Mouse (Mus musculus): ENCODE data around the gene Vmn1r86. TPM values are rescaled to one million over a fixed set of nuclear protein-coding genes. Genes with fewer than 3 reads are reported as not detected.
"Not testable (repeated sequence)": the region's sequence is repeated elsewhere in the genome, so short reads cannot be mapped to it uniquely, and the experiment has no call there.

The Vmn1r86 gene
- total RNA-seq, 1 experiment = not detected

- Histone ChIP-seq H3K4me3 (ENCODE audit: insufficient read depth in 1 of 2, low read depth in 1 of 2, low read length in 2 of 2, poor library complexity in 1 of 2, severe bottlenecking in 1 of 2) (no peak within 1 kb of the TSS), H3K9me3 (ENCODE audit: control insufficient read depth, insufficient read depth, low read depth, low read length) (no peaks in the 10 kb centered on the region), H3K4me1 (ENCODE audit: control insufficient read depth in 2 of 2, insufficient read depth in 2 of 2, low read length in 2 of 2, poor library complexity in 1 of 2) (no peaks in the 10 kb centered on the region), H3K9ac (ENCODE audit: insufficient read depth, low read depth, low read length, poor library complexity, severe bottlenecking) (no peak within 1 kb of the TSS), H3K36me3 (ENCODE audit: control insufficient read depth, insufficient read depth, low read length, poor library complexity, severe bottlenecking) (no peaks in the 10 kb centered on the region), H3K27ac (ENCODE audit: insufficient read depth, low read depth, low read length, poor library complexity, severe bottlenecking) (no peak within 1 kb of the TSS)
- no peak for TF ChIP-seq MAFK (IDR thresholded peaks at IDR 0.05; ENCODE audit: insufficient read depth, low read depth, low read length)
- TF ChIP-seq HCFC1 (IDR thresholded peaks at IDR 0.05; ENCODE audit: borderline replicate concordance, insufficient read depth, low read length) = no peak
- no peak for TF ChIP-seq ZNF384 (IDR thresholded peaks at IDR 0.05; ENCODE audit: low read depth, low read length)
- no peak for TF ChIP-seq CHD2 (IDR thresholded peaks at IDR 0.05; ENCODE audit: low read depth, low read length)
- no peak for TF ChIP-seq ZC3H11A (IDR thresholded peaks at IDR 0.05; ENCODE audit: borderline replicate concordance, low read depth, low read length)
- DNase-seq (ENCODE audit: low read depth, low spot score) = no peak
- in situ Hi-C loops (cut with MboI; ENCODE audit: low sequenced_read_pairs in 2 of 2, unreplicated experiment in 2 of 2) = loop anchor here in 1 of 2 experiments (25.0 kb wide), 1 partner anchor 492 kb away; no protein-coding TSS in a partner anchor
Observed at GRCm38 (mm10) chr7:13095073-13095472, 24.6 kb downstream of the Vmn1r86 start, which contains the start of gene Vmn1r85. Vmn1r85 (minus strand) TSS chr7:13095173.

GRCm38 (mm10) chr7:13072293-13072692, 47.4 kb downstream of the Vmn1r86 start:
- in situ Hi-C loops (cut with MboI; ENCODE audit: low sequenced_read_pairs in 2 of 2, unreplicated experiment in 2 of 2) = no loop called here
- Histone ChIP-seq H3K36me3 (ENCODE audit: control insufficient read depth, insufficient read depth, low read length, poor library complexity, severe bottlenecking) (no peaks in the 10 kb centered on the region), H3K4me3 (ENCODE audit: insufficient read depth in 1 of 2, low read depth in 1 of 2, low read length in 2 of 2, poor library complexity in 1 of 2, severe bottlenecking in 1 of 2) (no peak overlapping the region), H3K4me1 (ENCODE audit: control insufficient read depth in 2 of 2, insufficient read depth in 2 of 2, low read length in 2 of 2, poor library complexity in 1 of 2) (no peaks in the 10 kb centered on the region), H3K9ac (ENCODE audit: insufficient read depth, low read depth, low read length, poor library complexity, severe bottlenecking) (no peak overlapping the region), H3K27ac (ENCODE audit: insufficient read depth, low read depth, low read length, poor library complexity, severe bottlenecking) (no peak overlapping the region), H3K9me3 (ENCODE audit: control insufficient read depth, insufficient read depth, low read depth, low read length) (no peaks in the 10 kb centered on the region)
- TF ChIP-seq CHD2 (IDR thresholded peaks at IDR 0.05; ENCODE audit: low read depth, low read length) = no peak
- TF ChIP-seq ZNF384 (IDR thresholded peaks at IDR 0.05; ENCODE audit: low read depth, low read length) = no peak
- no peak for TF ChIP-seq HCFC1 (IDR thresholded peaks at IDR 0.05; ENCODE audit: borderline replicate concordance, insufficient read depth, low read length)
- no peak for TF ChIP-seq MAFK (IDR thresholded peaks at IDR 0.05; ENCODE audit: insufficient read depth, low read depth, low read length)
- no peak; the same call in 1 of the 2 replicates for TF ChIP-seq ZC3H11A (IDR thresholded peaks at IDR 0.05; ENCODE audit: borderline replicate concordance, low read depth, low read length)
- DNase-seq (ENCODE audit: low read depth, low spot score) = no peak

GRCm38 (mm10) chr7:13063399-13063798, 56.3 kb downstream of the Vmn1r86 start:
- in situ Hi-C loops (cut with MboI; ENCODE audit: low sequenced_read_pairs in 2 of 2, unreplicated experiment in 2 of 2); DNase-seq (ENCODE audit: low read depth, low spot score): not testable (repeated sequence)

DNA sequence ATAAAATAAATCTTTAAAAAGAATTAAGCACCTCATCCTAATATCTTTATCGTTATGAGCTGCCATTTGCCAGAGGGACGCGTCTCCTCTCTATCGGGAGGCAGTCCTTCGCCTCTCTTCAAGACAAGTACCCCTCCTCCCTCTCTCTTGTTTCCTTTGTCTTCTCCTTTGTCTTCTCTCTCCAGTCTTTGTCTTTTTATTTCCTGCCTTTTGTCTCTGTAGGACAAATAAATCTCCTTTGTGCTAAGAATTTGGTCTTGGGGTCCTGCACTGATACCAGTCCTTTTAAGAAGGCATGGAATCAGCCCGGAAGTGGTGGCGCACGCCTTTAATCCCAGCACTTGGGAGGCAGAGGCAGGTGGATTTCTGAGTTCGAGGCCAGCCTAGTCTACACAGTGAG, 60.2 kb downstream of the Vmn1r86 start:
- TF ChIP-seq CHD2 (IDR thresholded peaks at IDR 0.05; ENCODE audit: low read depth, low read length) (no peak), ZNF384 (IDR thresholded peaks at IDR 0.05; ENCODE audit: low read depth, low read length) (no peak), ZC3H11A (IDR thresholded peaks at IDR 0.05; ENCODE audit: borderline replicate concordance, low read depth, low read length) (no peak), MAFK (IDR thresholded peaks at IDR 0.05; ENCODE audit: insufficient read depth, low read depth, low read length) (no peak), HCFC1 (IDR thresholded peaks at IDR 0.05; ENCODE audit: borderline replicate concordance, insufficient read depth, low read length) (no peak)
- in situ Hi-C loops (cut with MboI; ENCODE audit: low sequenced_read_pairs in 2 of 2, unreplicated experiment in 2 of 2) = no loop called here
- H3K9me3 ChIP-seq (ENCODE audit: control insufficient read depth, insufficient read depth, low read depth, low read length) = no peaks in the 10 kb centered on the region
- no peak overlapping the region for H3K4me3 ChIP-seq (ENCODE audit: insufficient read depth in 1 of 2, low read depth in 1 of 2, low read length in 2 of 2, poor library complexity in 1 of 2, severe bottlenecking in 1 of 2)
- H3K27ac ChIP-seq (ENCODE audit: insufficient read depth, low read depth, low read length, poor library complexity, severe bottlenecking) = no peak overlapping the region
- H3K36me3 ChIP-seq (ENCODE audit: control insufficient read depth, insufficient read depth, low read length, poor library complexity, severe bottlenecking) = no peaks in the 10 kb centered on the region
- peaks cover 3 to 6% of the 10 kb centered on the region in 2 experiments; a peak in 3 of 4 replicates for H3K4me1 ChIP-seq (ENCODE audit: control insufficient read depth in 2 of 2, insufficient read depth in 2 of 2, low read length in 2 of 2, poor library complexity in 1 of 2)
- no peak for DNase-seq (ENCODE audit: low read depth, low spot score)
- H3K9ac ChIP-seq (ENCODE audit: insufficient read depth, low read depth, low read length, poor library complexity, severe bottlenecking) = no peak overlapping the region

More at GRCm38 (mm10) chr7:13063399-13063798, 56.3 kb downstream of the Vmn1r86 start:
- peak; percentile 79; the same call in 1 of the 2 replicates for TF ChIP-seq ZC3H11A (IDR thresholded peaks at IDR 0.05; ENCODE audit: borderline replicate concordance, low read depth, low read length)
- not testable (repeated sequence) for H3K27ac ChIP-seq (ENCODE audit: insufficient read depth, low read depth, low read length, poor library complexity, severe bottlenecking); H3K9ac ChIP-seq (ENCODE audit: insufficient read depth, low read depth, low read length, poor library complexity, severe bottlenecking); H3K4me3 ChIP-seq (ENCODE audit: insufficient read depth in 1 of 2, low read depth in 1 of 2, low read length in 2 of 2, poor library complexity in 1 of 2, severe bottlenecking in 1 of 2); H3K9me3 ChIP-seq (ENCODE audit: control insufficient read depth, insufficient read depth, low read depth, low read length); H3K4me1 ChIP-seq (ENCODE audit: control insufficient read depth in 2 of 2, insufficient read depth in 2 of 2, low read length in 2 of 2, poor library complexity in 1 of 2); H3K36me3 ChIP-seq (ENCODE audit: control insufficient read depth, insufficient read depth, low read length, poor library complexity, severe bottlenecking)
